Mouse (Mus musculus) ovary, adult 2 months (tissue): ENCODE results near the gene Gm20379. TPM values are rescaled to one million over a fixed set of nuclear protein-coding genes. Genes with fewer than 3 reads are reported as not detected.

Experiments
- polyA plus RNA-seq: library from polyadenylated mRNA; depleted of rRNA; stranded (reverse); fragments of >200 nt; gene quantifications from 2 replicates; pipeline ENCODE4 v1.2.3, GENCODE M21; 2012; rRNA removed

The Gm20379 gene
- not detected in 2 replicates for polyA plus RNA-seq

DNA sequence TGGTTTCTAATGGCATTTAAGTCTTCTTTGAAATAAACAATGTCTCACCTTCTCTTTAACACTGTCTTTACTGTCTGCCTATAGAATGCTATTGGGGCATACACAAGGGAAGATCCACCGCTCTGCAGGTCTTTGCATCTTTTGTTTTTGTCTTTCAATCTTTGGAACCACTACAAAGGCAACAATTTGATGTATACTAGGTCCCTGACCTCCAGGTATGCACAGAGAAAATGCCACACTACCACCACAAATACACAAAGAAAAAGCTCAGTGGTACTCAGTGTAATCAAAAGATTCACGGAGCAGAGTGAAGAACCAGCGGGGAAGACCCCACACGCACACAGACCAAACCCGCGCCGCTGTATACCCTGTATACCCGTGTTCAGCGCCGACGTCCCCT, at the start of gene Gm20379:
Gene Gm20379, plus strand, starts transcription at position 301 of the 400 bp plus-strand sequence.

DNA sequence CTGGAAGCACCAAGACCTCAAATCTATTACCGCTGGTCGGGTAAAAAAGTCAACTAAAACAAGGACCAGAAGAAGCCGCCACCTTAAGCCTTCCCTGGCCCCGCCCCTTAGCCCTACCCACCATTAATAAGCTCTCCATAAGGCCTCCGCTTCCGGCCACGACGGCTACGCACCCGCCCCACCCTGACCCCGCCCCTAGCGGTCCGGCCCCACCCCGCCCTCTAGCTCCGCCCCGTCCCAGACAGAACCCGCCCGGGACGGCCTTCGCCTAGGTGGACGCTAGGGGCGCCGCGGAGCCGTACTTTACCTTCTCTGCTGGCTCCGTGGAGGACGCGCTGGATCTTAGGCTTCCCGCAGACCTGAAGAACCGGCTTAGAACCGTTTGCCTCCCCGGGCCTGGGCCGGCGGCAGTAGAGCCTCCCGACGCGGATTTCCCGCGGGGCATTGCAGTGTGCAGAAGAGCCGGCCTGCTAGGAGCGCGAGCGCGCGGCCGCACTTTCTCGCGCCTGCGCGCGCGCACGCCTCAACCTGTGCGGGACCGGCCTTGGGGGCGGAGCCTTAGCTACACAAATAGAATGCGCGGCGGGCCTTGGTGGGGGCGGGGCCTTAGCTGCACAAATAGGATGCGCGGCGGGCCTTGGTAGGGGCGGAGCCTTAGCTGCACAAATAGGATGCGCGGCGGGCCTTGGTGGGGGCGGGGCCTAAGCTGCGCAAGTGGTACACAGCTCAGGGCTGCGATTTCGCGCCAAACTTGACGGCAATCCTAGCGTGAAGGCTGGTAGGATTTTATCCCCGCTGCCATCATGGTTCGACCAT, 48.9 kb downstream of the Gm20379 start, which contains the start of the genes Dhfr and Msh3:
Gene Dhfr, plus strand, starts transcription at position 271 of the 816 bp plus-strand sequence.
Gene Msh3, minus strand, starts transcription at position 548 of the 816 bp plus-strand sequence.

Other genes with a start within 250 kb of the Gm20379 start
- gene Rasgrf2, start 174.3 kb upstream of the Gm20379 start, polyA plus RNA-seq: 0.92 and 1.6 TPM in 2 replicates
- gene Dhfr, start 48.7 kb downstream of the Gm20379 start, polyA plus RNA-seq: 1.1 and 1.6 TPM in 2 replicates
- gene Msh3, start 49.0 kb downstream of the Gm20379 start, polyA plus RNA-seq: 5.1 and 8.5 TPM in 2 replicates
- not detected in 2 replicates for gene Ankrd34b, start 119.9 kb downstream of the Gm20379 start, polyA plus RNA-seq
- 2.7 and 3.5 TPM in 2 replicates for gene Fam151b, start 178.0 kb downstream of the Gm20379 start, polyA plus RNA-seq
- 3.3 and 3.5 TPM in 2 replicates for gene Zfyve16, start 224.9 kb downstream of the Gm20379 start, polyA plus RNA-seq